Mouse (Mus musculus) erythroblast, embryonic 14.5 days (primary cell): ENCODE results near the gene Wdr20. TPM values are rescaled to one million over a fixed set of nuclear protein-coding genes. Genes with fewer than 3 reads are reported as not detected.

Experiments
- H3K27me3 ChIP-seq: 2 replicates; pipeline ENCODE4 v1.6.1; 2012; ENCODE audit warnings: inconsistent platforms; ENCODE audit not compliant: control insufficient read depth
- H3K36me3 ChIP-seq: 2 replicates; pipeline ENCODE4 v1.6.1; 2012; ENCODE audit warnings: mild to moderate bottlenecking, inconsistent platforms; ENCODE audit not compliant: control insufficient read depth
- H3K4me1 ChIP-seq: 2 replicates; pipeline ENCODE4 v1.6.1; 2012; ENCODE audit warnings: inconsistent platforms; ENCODE audit not compliant: control insufficient read depth
- H3K4me3 ChIP-seq: replicated peaks from 2 replicates; pipeline ENCODE3; 2012; ENCODE audit warnings: moderate library complexity, mild to moderate bottlenecking, inconsistent platforms
- H3K9me3 ChIP-seq: 2 replicates; pipeline ENCODE4 v1.6.1; 2012; ENCODE audit warnings: low read length, inconsistent platforms, mixed read lengths; ENCODE audit not compliant: control insufficient read depth
- GATA1 ChIP-seq: IDR thresholded peaks from 2 replicates; pipeline ENCODE4 v1.6.1; 2012; ENCODE audit warnings: low read length, inconsistent platforms, mixed read lengths
- TAL1 ChIP-seq: IDR thresholded peaks from 3 replicates; pipeline ENCODE4 v1.6.1; 2012; ENCODE audit warnings: low read length, inconsistent platforms, mixed read lengths
- polyA plus RNA-seq: library from polyadenylated mRNA; stranded (reverse); fragments of >175 nt; gene quantifications from 2 replicates; pipeline ENCODE4 v1.2.3, GENCODE M21; 2012

Gene Wdr20
- polyA plus RNA-seq, 1 experiment, result 0.67 TPM

GRCm38 (mm10) chr12:110850010-110850928 is 112.5 kb downstream of the Wdr20 start, which contains the start of gene Zfp839:
Zfp839 (plus strand) TSS chr12:110850253.
- Histone ChIP-seq H3K4me1 (peaks cover 52% of the 10 kb centered on the region), H3K27me3 (no peaks in the 10 kb centered on the region), H3K9me3 (no peaks in the 10 kb centered on the region), H3K4me3 (peak within 1 kb of the TSS; percentile 86), H3K36me3 (peaks cover 2% of the 10 kb centered on the region; the same call in 1 of the 2 replicates)
- no peak for TF ChIP-seq TAL1

GRCm38 (mm10) chr12:110850929-110851256 is 113.1 kb downstream of the Wdr20 start:
- TF ChIP-seq TAL1 (no peak), GATA1 (no peak)
- H3K4me3 ChIP-seq, result peak overlapping the region; percentile 86
- no peaks in the 10 kb centered on the region for H3K9me3 ChIP-seq
- no peaks in the 10 kb centered on the region for H3K27me3 ChIP-seq
- H3K4me1 ChIP-seq, result peaks cover 52% of the 10 kb centered on the region
- peaks cover 7% of the 10 kb centered on the region for H3K36me3 ChIP-seq

- Histone ChIP-seq H3K9me3 (no peaks in the 10 kb centered on the region), H3K4me3 (peak overlapping the region; percentile 86), H3K4me1 (peaks cover 47% of the 10 kb centered on the region), H3K36me3 (peaks cover 8% of the 10 kb centered on the region), H3K27me3 (no peaks in the 10 kb centered on the region)
- TF ChIP-seq TAL1 (no peak), GATA1 (no peak)
Observed at GRCm38 (mm10) chr12:110851414-110851813, 113.7 kb downstream of the Wdr20 start.

- TF ChIP-seq GATA1 (no peak), TAL1 (no peak)
- H3K4me3 ChIP-seq, result no peak overlapping the region
- H3K9me3 ChIP-seq, result no peaks in the 10 kb centered on the region
- H3K4me1 ChIP-seq, result peaks cover 43% of the 10 kb centered on the region
- peaks cover 8% of the 10 kb centered on the region for H3K36me3 ChIP-seq
- no peaks in the 10 kb centered on the region for H3K27me3 ChIP-seq
Observed at GRCm38 (mm10) chr12:110851923-110852322, 114.2 kb downstream of the Wdr20 start.

Other genes starting within 250 kb of the Wdr20 start
- 38.7 and 45.7 TPM in 2 replicates for gene Dync1h1, start 136.5 kb upstream of the Wdr20 start, polyA plus RNA-seq
- not detected in 2 replicates for gene 1700001K19Rik, start 55.3 kb upstream of the Wdr20 start, polyA plus RNA-seq
- 16.7 and 20.5 TPM in 2 replicates for gene Hsp90aa1, start 35.2 kb upstream of the Wdr20 start, polyA plus RNA-seq
- gene Mok, start 103.0 kb downstream of the Wdr20 start, polyA plus RNA-seq, result 0.06 TPM in 1 of 2 replicates, not detected in the other
- 0.06 and 0.13 TPM in 2 replicates for gene Zfp839, start 112.3 kb downstream of the Wdr20 start, polyA plus RNA-seq
- 1.1 TPM in 2 replicates for gene Cinp, start 151.2 kb downstream of the Wdr20 start, polyA plus RNA-seq
- gene Tecpr2, start 151.3 kb downstream of the Wdr20 start, polyA plus RNA-seq, result 0.13 and 0.16 TPM in 2 replicates
- 11.8 and 12.2 TPM in 2 replicates for gene Ankrd9, start 241.1 kb downstream of the Wdr20 start, polyA plus RNA-seq